Mouse (Mus musculus) embryo, embryonic 11 days (tissue): ENCODE measurements around the gene Pparg.
A peak's percentile ranks its signal among the peaks of the same experiment; 100 is the strongest.

Experiments used
- DNase-seq: peaks from one replicate; pipeline ENCODE4 v3.0.0-alpha.2; 2015

Pparg gene

DNA sequence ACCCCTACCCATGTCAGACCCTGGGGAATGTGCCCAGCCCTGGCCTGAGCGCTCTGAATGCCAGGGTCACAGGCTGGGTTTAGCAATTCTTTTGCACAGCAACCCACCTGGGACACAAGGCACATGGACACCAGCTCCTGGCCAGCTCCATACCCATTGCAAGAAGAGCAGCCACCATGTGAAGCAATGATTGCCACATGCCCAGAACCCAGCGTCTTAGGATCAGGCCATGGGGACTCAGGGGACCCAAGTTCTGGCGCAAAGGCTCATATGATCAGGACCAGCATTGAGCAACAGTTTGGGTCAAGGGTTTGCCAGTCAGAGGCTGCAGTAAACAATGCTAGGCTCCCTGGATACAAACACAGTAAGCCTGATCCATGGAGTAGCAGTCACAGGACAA, 150.7 kb downstream of the Pparg start:
- no peak for DNase-seq

DNA sequence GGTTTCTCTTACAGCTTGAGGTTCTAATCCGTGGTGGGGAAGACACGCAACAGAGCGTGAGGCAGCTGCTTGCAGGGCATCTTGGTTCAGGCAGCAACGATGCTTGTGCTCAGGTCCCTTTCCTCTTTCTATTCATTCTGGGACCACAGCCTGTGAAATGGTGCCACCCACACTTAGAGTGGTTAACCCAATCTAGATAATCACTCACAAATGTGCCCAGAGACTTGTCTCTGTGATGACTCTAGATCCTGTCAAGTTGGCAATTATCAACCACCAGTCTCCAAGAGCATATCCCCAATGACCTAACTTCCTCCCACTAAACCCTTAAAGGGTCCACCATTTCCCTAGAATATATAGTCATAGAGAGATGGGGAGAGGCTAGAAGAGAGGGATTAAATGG, 152.5 kb downstream of the Pparg start:
- no peak for DNase-seq

DNA sequence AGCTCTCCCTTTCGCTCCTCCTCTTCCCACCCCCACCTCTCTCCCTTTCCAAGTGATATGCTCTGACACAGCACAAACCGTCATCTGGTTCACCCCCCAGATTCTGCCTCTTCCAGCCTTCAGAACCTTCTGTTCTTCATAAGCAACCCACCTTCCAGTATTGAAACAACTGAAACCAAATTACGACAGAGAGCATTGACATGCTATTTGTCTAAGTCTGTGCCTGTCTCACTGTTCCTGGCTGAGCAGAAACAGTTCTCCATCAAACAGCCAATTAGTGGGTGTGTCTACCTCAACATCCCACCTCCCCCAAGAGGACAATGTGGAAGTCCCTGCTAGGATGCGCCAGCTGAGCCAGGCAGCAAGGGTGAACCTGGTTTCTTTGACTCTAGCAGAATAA, 157.2 kb downstream of the Pparg start:
- DNase-seq, result no peak

DNA sequence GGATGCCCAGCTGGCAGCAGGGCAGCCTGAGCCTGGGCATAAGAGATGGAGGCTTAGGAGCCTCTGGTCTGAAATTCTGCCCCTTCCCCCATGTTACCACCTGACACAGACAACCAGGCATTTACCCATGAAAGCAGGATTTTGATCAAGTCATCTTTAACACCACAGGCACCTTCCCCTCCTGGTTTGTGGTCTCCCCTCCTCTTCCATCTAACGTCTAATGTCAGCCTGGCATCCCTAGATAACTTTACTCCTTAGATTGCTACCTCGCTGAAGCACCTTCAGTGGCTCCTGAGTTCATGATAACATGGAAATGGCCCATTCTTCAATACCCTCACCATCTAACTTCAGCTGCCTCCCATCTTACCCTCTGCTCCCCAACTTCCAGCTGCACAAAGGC, 157.6 kb downstream of the Pparg start:
- no peak for DNase-seq

DNA sequence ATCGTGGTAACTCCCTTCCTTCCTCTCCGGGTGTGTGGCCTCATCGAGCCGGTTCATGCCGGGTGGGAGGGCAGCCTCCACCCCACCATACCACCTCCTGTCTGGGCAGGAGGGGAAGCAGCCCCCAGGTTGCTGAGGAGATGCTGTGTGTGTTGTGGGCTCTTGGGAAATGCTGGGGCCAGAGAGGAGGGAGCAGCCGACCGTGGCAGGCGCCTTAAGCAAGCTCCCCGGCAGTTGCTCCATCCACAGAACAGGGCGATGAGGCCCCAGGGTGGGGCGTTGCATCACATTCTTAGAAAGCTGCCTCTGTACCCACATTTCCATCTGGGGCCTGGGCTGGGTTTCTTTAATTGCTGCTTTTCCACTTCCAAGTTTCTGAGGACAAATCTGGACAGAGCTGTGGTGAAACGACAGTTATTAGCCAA, 158.5 kb downstream of the Pparg start:
- no peak for DNase-seq

DNA sequence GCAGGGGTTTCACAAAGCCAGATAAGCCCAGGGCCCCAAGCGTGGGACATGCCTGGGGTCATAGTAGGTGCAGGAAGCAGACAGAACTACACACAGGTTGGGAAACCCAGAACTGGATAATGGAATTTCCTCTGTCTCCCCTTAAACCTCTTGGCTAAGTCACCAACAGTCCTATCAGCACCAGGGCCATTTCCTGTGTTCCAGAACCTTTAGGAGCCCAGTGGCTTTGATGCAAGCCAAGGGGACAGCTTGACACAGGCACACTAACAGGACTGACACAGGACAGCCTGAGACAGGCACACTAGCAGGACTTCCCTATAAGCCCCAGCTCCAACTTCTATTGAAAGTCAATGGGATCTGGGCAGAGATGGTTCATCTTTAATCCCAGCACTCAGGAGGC, 161.2 kb downstream of the Pparg start:
- DNase-seq, result no peak

DNA sequence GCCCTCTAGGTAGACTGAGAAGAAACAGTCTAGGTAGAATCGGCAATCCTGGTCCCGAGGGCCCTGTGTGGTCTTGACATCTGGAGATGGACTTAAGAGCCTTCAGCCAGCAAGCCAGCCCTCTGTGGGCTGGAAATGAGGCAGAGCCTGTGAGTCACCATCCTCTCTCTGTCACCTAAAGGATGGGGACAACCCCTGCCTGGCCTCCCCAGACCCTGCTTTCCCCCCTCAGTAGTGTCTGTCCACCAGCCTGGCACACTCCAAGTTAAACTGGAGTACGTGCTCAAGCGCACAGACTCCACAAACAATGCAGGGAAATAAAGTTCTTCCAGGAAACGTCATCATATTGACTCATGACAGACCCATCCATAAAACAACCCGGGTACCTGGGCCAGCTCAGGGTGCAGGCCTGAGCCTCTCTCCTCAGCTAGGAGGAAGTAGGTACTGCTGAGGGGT, 162.0 kb downstream of the Pparg start:
- DNase-seq, result no peak

DNA sequence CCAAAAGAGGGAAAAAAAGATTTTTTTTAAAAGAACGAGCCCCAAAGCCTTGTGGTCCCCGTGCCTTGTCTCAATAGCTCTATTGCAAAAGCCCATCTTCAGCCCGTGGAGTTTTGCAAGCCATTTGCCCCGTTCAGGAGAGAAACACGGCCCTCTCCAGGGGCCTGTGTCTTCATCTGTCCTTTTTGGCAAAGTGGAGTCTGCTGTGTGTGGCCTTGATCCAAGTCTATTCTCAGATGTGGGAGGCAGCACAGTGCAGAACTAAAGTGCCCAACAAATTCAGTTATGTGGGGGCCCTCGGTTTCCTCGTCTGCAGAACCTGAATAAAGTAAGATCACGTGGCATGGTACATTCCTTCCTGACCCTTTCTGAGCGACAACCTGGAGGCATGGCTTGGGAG, 162.4 kb downstream of the Pparg start:
- DNase-seq, result no peak

DNA sequence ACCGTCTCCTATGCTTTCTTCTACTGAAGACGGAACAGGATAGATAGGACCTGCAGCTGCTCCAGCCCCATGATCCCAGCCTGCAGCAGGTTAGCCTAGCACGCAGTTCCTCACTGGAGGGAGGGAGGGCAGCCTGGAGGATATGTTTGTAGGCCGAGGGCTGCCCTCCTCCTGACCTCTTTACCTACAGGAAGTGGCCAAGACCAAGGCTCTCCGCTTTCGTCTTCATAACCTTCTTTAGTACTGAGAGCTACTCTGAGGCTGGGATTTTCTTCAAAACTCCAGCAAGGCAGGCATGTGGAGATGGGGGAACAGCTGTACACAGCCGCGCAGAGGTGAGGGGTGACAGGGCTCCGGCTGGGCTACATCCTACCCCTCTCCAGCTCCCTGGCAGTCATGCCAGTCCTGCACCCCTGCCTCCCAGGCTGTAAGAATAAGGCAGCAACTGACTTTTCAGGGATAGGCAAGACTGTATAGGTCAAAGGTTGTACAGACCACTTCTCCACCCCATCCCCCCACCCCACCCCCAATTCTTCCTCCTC, 163.8 kb downstream of the Pparg start:
- DNase-seq, result no peak

DNA sequence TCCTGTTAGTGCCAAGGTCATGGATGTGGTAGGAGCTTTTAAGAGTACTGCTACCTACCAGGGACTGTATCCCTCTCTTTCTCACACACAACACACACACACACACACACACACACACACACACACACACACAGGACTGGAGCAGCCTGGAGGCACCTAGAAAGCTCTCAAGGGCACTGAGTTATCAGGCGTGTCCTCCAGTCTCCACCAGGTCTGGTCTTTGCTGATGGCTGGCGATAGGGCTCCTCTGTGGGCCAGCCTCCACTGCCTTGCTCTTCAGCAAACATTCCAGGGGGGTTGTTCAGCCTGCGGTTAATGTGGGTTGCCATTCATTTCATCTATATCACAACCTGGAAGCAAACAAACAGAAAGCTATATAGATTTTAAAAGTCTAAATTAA, 166.7 kb downstream of the Pparg start:
- no peak for DNase-seq

DNA sequence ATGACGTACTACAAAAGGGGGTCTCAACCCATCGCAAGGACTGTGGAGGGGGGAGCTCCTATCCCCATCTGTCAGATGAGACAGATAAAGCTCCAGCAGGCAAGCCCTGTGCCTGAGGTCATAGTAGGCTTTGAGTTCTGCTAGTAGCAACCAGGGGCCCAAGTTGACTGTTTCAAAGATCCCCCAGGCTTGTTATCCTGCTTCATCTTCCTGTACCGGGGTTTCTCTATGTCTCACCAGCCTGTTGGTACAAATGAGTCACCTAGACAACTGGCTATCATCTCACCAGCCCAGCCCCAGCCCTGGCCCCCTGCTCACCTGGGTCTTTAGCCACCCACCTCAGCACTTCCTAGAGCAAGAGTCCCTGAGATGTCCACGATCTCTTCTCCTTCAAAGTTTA, 167.6 kb downstream of the Pparg start:
- no peak for DNase-seq

DNA sequence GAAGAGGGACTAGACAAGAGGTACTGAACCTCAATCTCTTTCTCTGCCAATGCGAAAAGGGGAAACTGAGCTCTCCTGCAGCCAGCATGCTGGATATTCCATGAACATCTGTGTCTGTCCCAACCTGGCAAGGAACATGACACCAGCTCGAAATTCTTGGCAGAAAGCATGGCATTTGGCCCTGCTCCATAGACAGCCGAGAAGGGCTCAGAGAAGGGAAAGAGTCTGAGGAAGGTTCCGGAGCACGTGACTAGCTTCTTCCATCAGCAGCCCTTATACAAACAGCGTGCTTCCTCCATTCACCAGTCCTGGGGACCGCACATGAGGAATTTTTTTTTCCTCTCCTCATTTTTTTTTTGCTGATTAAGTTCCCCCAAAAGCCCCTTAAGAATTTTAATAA, 173.9 kb downstream of the Pparg start:
- no peak for DNase-seq

DNA sequence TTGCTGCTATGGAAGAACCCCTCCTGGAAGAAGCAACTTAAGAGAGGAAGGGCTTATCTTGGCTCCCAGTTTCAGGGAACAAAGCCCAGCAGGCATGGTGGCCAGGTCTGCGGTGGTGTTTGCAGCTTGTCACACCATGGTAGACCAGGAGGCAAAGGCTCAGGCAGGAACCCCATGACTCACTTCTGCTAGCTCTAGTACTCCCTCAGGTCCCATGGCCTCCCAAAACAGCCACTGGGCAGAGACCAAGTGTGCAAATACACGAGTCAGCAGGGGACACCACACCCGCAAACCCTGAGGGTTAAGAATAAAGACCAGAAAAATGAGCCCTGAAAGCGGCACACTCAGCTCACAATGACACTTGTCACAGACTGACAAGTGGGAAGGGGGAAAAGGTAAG, 175.4 kb downstream of the Pparg start:
- no peak for DNase-seq

DNA sequence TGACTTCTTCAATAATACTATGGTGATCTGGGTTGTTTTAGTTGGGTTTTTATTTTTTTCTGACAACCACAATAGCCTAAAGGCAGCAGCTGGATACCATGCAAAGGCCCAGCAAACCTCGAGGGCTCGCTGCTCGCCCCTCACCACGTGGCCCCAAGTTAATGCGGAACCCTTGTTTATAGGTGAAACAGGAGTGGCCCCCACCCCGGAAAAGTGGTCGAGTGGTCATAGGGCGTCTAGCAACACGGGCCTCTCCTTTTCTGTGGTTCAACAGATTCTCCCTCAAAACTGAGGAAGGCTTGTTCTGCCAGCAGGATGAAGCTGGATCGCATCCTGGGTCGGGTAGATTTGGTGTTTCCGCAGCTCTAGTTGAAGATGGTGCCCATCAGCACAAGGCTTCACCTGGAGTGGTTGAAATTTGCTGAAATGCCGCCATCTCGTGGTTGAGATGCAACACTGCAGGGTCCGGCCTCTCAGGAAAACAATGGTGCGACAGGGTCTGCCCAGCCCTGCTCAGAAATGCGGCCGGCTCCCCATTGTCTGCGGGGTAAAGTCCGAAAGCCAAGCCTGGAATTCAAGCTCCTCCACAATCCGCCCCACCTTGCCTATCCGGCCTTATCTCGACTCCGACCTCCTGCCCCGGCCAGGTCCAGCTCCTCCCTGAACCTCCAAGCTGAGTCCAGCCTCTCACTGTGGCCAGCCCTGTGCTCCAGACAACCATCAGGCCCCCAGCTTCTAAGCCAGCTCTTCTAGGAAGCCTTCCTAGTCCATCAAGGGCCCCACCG, 178.1 kb downstream of the Pparg start:
- DNase-seq, result peak; percentile 87
